Mouse (Mus musculus) cerebellum, postnatal 25 days (tissue): ENCODE data around the gene Rnf130.
A peak's percentile ranks its signal among the peaks of the same experiment; 100 is the strongest.

ENCODE experiments used
- DNase-seq, 2 experiments: peaks; one replicate each; pipeline ENCODE4 v3.0.0; 2021; ENCODE audit warnings: mixed read lengths in 2 of 2

Gene Rnf130

DNA sequence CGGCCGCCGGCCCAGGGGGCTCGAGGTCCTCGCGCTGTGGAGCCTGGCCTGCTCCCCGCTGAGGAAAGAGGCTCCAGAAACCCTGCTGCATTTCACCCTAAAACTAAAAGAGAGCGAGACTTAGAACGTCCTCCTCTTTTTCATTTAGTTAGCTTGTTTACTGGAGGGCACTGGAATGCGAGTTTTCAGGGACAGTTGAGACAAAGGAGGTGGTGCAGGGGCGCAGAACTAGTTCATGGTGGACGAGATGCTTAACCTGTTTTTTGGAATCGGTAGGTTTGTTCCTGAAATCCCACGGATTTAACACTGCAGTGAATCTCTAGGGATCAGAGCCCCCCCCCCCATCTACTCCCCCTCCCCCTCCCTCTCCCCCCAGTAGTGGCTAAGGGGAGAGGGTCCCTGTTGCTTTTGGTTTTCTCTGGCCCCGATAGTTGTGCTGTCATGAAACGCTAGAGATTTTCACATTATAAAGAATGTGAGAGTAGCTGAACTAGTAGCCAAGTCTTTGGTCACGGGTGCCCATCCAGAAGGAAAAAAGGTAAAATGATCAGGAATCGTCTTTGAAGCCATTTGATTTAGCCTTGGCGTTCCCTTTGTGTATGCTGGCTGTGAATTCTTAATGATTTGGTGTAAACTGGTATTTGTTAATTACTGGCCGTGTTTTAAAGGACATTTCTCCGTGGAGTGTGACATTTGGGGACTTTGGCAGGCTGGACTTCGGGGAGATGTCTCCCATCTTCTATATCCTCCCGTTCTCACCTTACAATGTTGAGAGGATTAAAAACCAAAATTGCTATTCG is 775 bp downstream of the Rnf130 start:
- peak in 1 of 2 experiments; percentile 33 for DNase-seq

GRCm38 (mm10) chr11:50026521-50027090 is 1.5 kb downstream of the Rnf130 start:
- peak in 1 of 2 experiments; percentile 30 for DNase-seq

- peak; percentile 30 to 35 for DNase-seq
Observed at GRCm38 (mm10) chr11:50028416-50028815, 3.3 kb downstream of the Rnf130 start.

GRCm38 (mm10) chr11:50034155-50034554 is 9.0 kb downstream of the Rnf130 start:
- DNase-seq = no peak

GRCm38 (mm10) chr11:50035726-50036125 is 10.6 kb downstream of the Rnf130 start:
- no peak for DNase-seq

DNA sequence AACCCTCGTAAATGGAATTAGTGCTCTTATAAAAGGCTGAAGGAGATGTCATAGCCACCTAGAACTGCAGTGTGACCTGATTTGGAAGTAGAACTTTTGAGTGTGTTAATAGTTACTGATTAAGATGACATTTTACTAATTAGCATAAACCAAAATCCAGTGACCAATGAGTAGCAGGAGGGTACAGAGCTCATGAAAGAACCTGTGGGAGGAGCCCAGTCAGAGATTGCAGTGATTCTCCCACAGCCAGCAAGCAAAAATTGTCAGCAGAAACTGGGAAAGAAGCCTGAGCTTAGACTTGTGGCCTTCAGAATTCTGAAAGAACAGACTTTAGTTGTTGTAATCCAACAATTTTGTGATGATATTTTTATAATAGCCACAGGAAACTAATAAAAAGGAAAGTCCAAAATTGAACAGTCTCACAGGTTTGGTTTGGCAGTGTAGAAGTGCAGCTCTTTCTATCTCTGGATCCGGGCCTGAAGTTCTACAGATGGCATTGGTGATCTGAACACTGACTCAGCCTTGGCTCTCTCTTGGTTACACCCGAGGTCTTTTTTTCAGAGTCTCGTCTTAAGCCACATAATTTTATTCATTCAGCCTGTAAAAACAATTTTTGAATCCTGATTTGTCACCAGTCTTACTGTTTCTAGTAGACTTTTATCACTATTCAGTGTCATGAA is 11.8 kb downstream of the Rnf130 start:
- peak in 1 of 2 experiments; percentile 60 for DNase-seq

- no peak for DNase-seq
Observed at GRCm38 (mm10) chr11:50038757-50039156, 13.6 kb downstream of the Rnf130 start.

DNA sequence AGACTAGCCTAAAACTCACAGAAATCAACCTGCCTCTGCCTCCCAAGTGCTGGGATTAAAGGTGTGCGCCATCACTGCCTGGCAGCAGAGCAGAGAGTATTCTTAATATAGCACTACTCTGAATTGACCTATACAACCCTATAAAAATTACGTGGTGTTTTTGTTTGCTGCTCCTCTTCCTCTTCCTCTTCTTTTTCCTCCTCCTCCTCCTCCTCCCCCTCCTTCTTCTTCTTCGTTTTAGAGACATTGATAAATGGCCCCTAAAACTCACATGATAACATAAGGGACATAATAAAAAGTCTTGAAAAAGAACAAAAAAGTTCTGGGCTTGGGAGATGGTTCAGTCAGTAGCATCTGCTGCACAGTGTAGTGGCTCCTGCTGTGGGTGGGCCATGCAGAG is 16.0 kb downstream of the Rnf130 start:
- no peak for DNase-seq

DNA sequence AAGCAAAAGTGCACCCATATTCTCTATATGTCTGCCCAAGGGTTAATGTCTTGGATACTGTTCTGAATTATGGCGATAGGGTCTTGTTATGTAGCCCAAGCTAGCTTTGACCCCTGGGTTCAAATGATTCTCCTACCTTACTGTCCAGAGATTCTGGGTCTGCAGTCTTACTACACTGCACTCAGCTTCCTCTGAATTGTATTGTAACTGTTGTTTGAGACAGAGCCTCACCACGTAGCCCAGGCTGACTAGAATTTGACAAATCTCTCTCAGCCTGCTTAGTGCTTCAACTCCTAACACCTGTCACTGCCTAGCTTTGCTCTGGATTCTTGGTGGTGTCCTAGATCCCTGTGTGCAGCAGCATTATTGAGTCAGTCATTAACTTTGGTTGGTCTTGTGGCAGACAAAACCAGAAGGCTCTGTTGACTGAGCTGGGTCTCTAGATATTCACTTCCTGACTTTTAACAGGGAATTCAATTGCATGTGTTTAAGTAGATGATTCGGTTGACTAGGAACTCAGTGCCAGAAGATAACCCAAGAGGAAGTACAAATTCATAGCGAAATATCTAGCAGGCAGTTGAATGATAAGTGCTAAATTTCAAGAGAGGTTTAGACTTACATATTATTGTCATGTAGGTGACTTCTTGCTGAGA is 17.3 kb downstream of the Rnf130 start:
- no peak for DNase-seq

- no peak for DNase-seq
Observed at GRCm38 (mm10) chr11:50044454-50044853, 19.3 kb downstream of the Rnf130 start.

- no peak for DNase-seq
Observed at GRCm38 (mm10) chr11:50047610-50048009, 22.5 kb downstream of the Rnf130 start.

DNA sequence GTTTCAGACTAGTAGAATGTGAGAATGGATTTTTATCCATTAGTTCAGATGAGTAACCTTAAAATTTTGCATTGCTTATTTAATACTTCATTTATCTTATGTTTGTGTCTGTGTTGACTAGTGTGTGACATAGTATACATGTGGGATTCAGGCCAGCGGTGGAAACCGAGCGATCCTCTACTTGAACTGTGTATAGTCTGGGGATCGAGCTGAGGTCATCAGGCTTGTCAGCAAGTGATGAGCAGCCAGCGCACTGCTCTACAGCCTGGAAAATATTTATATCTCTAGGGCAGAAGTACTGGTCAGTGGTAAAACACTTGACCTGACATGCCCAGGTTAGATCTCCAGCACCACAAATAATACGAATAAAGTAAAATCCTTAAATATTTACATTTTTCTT is 23.0 kb downstream of the Rnf130 start:
- no peak for DNase-seq

GRCm38 (mm10) chr11:50050392-50050791 is 25.2 kb downstream of the Rnf130 start:
- no peak for DNase-seq

- DNase-seq = no peak
Observed at GRCm38 (mm10) chr11:50057713-50058112, 32.6 kb downstream of the Rnf130 start.

GRCm38 (mm10) chr11:50058277-50058676 is 33.1 kb downstream of the Rnf130 start:
- DNase-seq = no peak

DNA sequence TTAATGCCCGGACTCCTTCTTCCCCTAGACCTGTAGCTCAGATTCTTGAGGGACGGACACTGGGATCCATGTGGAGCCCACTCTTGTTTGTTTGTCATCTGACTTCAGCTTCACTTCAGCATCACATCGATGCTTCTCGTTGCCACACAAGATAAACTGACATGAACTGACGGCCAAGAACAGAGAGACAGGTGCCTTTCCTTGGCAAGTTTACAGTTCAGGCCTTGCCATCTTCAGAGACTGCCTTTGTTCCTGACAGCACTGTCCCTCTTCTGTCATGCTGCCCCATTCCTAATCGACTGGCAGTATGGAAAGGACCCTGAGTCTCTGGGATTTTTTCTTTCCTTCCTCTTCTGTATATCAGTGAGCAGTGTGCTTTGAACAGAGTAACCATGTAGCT is 33.9 kb downstream of the Rnf130 start:
- DNase-seq = peak; percentile 29 to 45

- peak; percentile 60 to 69 for DNase-seq
Observed at GRCm38 (mm10) chr11:50062116-50062515, 37.0 kb downstream of the Rnf130 start.

DNA sequence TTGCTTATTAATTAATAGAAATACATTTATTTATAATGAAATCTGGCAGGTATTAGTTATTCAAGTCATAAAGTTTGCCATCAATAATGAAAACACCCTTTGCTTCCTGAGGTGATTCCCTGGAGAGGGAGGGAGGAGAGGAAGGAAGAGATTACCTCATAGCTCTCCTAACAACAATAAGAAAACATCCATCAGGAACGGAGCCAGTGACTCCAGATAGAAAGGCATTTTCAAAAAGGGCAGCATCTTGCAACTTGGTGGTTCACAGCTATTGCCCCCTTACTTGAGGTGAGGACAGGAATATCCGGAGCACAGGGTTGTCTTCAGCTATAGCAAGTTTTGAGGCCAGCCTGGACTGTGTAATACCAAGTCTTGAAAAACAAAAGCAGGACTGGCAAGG is 40.9 kb downstream of the Rnf130 start:
- DNase-seq = no peak

DNA sequence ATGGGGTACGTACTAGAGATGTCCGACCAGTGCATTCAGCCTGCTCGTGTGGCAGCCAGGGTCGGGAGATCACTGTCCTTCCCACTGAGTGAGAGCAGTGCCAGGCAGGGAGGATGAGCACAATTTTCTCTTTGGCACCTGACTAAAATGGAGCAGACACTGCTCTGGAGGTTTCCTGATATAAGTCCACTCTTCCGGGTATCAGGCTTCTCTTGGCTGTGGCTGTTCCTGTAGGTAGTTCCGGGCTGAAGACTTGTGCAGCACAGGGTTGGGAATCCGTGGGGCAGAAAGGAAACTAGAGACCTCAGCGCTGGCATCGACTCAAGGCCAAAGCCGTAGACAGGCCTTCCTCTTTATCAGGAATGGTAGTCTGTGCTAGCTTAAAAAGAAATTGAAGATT is 48.7 kb downstream of the Rnf130 start:
- peak; percentile 70 to 77 for DNase-seq

- DNase-seq = no peak
Observed at GRCm38 (mm10) chr11:50076756-50077155, 51.6 kb downstream of the Rnf130 start.

- DNase-seq = no peak
Observed at GRCm38 (mm10) chr11:50081365-50082190, 56.4 kb downstream of the Rnf130 start.

- DNase-seq = no peak
Observed at GRCm38 (mm10) chr11:50086211-50086610, 61.1 kb downstream of the Rnf130 start.
